Mouse (Mus musculus) right cerebral cortex, postnatal 36 days (tissue): Measurements from ENCODE around the gene Erbb3.
"Not testable (repeated sequence)": the region's sequence is repeated elsewhere in the genome, so short reads cannot be mapped to it uniquely, and the experiment has no call there.

ENCODE experiments used
- DNase-seq, 2 experiments: peaks; one replicate each; pipeline ENCODE4 v3.0.0; 2022; ENCODE audit warnings: low spot score in 2 of 2, mixed read lengths in 1 of 2

Gene Erbb3

GRCm38 (mm10) chr10:128589464-128590192 lies at the start of gene Erbb3:
Gene Erbb3 (minus strand): TSS chr10:128589652.
- no peak for DNase-seq

- DNase-seq, result no peak
Observed at GRCm38 (mm10) chr10:128637011-128637410, 47.6 kb upstream of the Erbb3 start.

GRCm38 (mm10) chr10:128636561-128636960 lies 47.1 kb upstream of the Erbb3 start:
- no peak for DNase-seq

GRCm38 (mm10) chr10:128635697-128636096 lies 46.2 kb upstream of the Erbb3 start:
- no peak for DNase-seq

- no peak for DNase-seq
Observed at GRCm38 (mm10) chr10:128631571-128631970, 42.1 kb upstream of the Erbb3 start.

GRCm38 (mm10) chr10:128630306-128630705 lies 40.9 kb upstream of the Erbb3 start:
- DNase-seq, result not testable (repeated sequence)

- no peak for DNase-seq
Observed at GRCm38 (mm10) chr10:128629746-128630145, 40.3 kb upstream of the Erbb3 start.

GRCm38 (mm10) chr10:128627398-128628317 lies 38.2 kb upstream of the Erbb3 start:
- DNase-seq, result no peak

GRCm38 (mm10) chr10:128626311-128627310 lies 37.2 kb upstream of the Erbb3 start, which contains the start of gene Rps26:
Gene Rps26 (minus strand): TSS chr10:128626747.
- DNase-seq, result peak; percentile 86 to 94

- DNase-seq, result no peak
Observed at GRCm38 (mm10) chr10:128625287-128625894, 35.9 kb upstream of the Erbb3 start.

GRCm38 (mm10) chr10:128623106-128623613 lies 33.7 kb upstream of the Erbb3 start:
- DNase-seq, result not testable (repeated sequence)

- no peak for DNase-seq
Observed at GRCm38 (mm10) chr10:128622702-128623101, 33.2 kb upstream of the Erbb3 start.

- DNase-seq, result no peak
Observed at GRCm38 (mm10) chr10:128621986-128622520, 32.6 kb upstream of the Erbb3 start.

- no peak for DNase-seq
Observed at GRCm38 (mm10) chr10:128620241-128620640, 30.8 kb upstream of the Erbb3 start.

- DNase-seq, result not testable (repeated sequence)
Observed at GRCm38 (mm10) chr10:128619148-128619547, 29.7 kb upstream of the Erbb3 start.

- no peak for DNase-seq
Observed at GRCm38 (mm10) chr10:128618570-128618969, 29.1 kb upstream of the Erbb3 start.

GRCm38 (mm10) chr10:128615798-128616448 lies 26.5 kb upstream of the Erbb3 start:
- DNase-seq, result not testable (repeated sequence)

GRCm38 (mm10) chr10:128614934-128615333 lies 25.5 kb upstream of the Erbb3 start:
- no peak for DNase-seq

- DNase-seq, result not testable (repeated sequence)
Observed at GRCm38 (mm10) chr10:128613820-128614219, 24.4 kb upstream of the Erbb3 start.

- no peak for DNase-seq
Observed at GRCm38 (mm10) chr10:128613154-128613440, 23.6 kb upstream of the Erbb3 start.
